Mouse (Mus musculus) heart, adult 2 months (tissue): Measurements from ENCODE around the gene Trp53tg5. TPM values are rescaled to one million over a fixed set of nuclear protein-coding genes. Genes with fewer than 3 reads are reported as not detected.

Source experiments
- DNase-seq, 2 experiments: peaks; one replicate each; pipeline ENCODE4 v3.0.0; 2021
- H3K27ac ChIP-seq: fragments of 200-600 bp; 2 replicates; pipeline ENCODE4 v1.8.1; 2022
- H3K27me3 ChIP-seq: fragments of 200-500 bp; 2 replicates; pipeline ENCODE4 v1.6.1; 2012; ENCODE audit warnings: mild to moderate bottlenecking, low read length, inconsistent platforms, mixed read lengths; ENCODE audit not compliant: control insufficient read depth, insufficient read depth
- H3K36me3 ChIP-seq: fragments of 200-500 bp; 2 replicates; pipeline ENCODE4 v1.6.1; 2012; ENCODE audit warnings: low read length, inconsistent platforms; ENCODE audit not compliant: control insufficient read depth, insufficient read depth
- H3K4me1 ChIP-seq: fragments of 200-500 bp; 2 replicates; pipeline ENCODE4 v1.6.1; 2011; ENCODE audit warnings: low read length; ENCODE audit not compliant: control insufficient read depth, insufficient read depth
- H3K4me3 ChIP-seq: fragments of 200-600 bp; 2 replicates; pipeline ENCODE4 v1.8.1; 2022
- H3K79me2 ChIP-seq: fragments of 200-500 bp; replicated peaks from 2 replicates; pipeline ENCODE4 v1.6.1; 2012; ENCODE audit warnings: mild to moderate bottlenecking, inconsistent platforms, low read length, moderate library complexity, mixed read lengths; ENCODE audit not compliant: control insufficient read depth, insufficient read depth
- H3K9ac ChIP-seq: fragments of 200-500 bp; 2 replicates; pipeline ENCODE4 v1.6.1; 2012; ENCODE audit warnings: low read depth, mild to moderate bottlenecking, control low read depth, inconsistent platforms, low read length, mixed read lengths
- CTCF ChIP-seq: fragments of 200-600 bp; IDR thresholded peaks from 2 replicates; pipeline ENCODE4 v1.8.1; 2022; ENCODE audit warnings: antibody characterized with exemption, mild to moderate bottlenecking, moderate library complexity
- EP300 ChIP-seq: fragments of 200-500 bp; IDR thresholded peaks from 2 replicates; pipeline ENCODE4 v1.6.1; 2011; ENCODE audit warnings: low read depth, low read length, control low read depth; ENCODE audit not compliant: insufficient read depth
- POLR2A ChIP-seq: fragments of 200-500 bp; IDR thresholded peaks from 2 replicates; pipeline ENCODE4 v1.6.1; 2011; ENCODE audit warnings: mild to moderate bottlenecking, low read depth, low read length, control low read depth; ENCODE audit not compliant: insufficient read depth
- WGBS: fragments of 180-500 bp; shearing (Covaris S2); methylation state at CpG from one replicate; pipeline ENCODE4 v1.1.7; 2018; 5-methylcytosine and 5-hydroxymethylcytosine counted together
- intact Hi-C: fragments of 180-260 bp; cut with DNase I; formaldehyde crosslinking; loops from one replicate; pipeline ENCODE4 v1.15.1; 2025
- polyA plus RNA-seq: library from polyadenylated mRNA; depleted of rRNA; stranded (reverse); fragments of >200 nt; gene quantifications from 2 replicates; pipeline ENCODE4 v1.2.3, GENCODE M21; 2012
- total RNA-seq, 2 experiments: library from RNA; stranded (reverse); gene quantifications; 2 replicates each; pipeline ENCODE4 v1.2.3; 2021

Trp53tg5 gene
- total and polyA plus RNA-seq, 3 experiments, result not detected

DNA sequence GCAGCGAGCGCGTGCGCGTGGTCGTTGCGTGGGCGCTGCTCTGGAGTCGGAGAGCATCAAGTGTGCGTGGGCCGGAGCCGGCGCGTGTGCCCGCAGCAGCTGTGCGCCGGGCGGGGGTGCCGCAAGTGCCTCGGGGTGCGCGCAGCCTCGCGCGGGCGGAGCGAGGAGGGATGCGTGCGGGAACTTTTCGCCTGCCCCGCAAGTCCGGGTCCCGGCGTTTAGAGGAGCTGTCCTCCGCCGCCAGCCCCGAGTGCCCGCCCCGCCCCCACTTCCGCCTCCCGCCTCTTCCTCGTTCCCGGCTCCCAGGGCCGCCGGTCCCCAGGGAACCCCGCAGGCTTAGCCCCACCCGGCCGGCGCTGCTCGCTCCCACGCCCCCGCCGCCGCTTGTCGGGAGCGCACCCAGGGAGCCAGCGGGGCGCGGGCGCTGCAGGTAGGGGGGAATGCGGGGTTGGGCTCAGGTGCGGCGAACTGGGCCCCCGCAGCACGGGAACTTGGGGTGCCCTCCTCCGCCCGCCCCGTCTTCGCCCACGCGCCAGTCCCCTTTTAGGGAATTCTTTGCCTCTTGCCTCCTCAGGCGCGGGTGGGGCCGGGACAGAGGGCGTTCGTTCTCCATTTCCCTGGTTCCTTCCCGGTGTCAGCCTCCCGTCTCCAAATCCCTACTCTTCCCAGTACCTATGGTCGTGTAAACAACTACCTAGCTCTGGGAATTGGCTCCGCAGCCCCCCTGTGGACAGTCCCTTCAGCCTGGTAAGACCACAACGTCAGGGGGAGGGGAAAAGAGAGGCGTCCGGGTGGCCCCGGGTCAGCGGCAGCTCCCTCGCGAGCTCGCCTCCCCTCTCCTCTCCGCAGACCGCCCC, 13.0 kb upstream of the Trp53tg5 start:
- under 1% methylated on average over 81 of the region's 90 CpGs for WGBS
- H3K27ac ChIP-seq, result peak overlapping the region; percentile 96
- H3K79me2 ChIP-seq, result no peaks in the 10 kb centered on the region
- peaks cover 3% of the 10 kb centered on the region for H3K4me1 ChIP-seq
- DNase-seq, result peak; percentile 88 to 89
- no peaks in the 10 kb centered on the region for H3K36me3 ChIP-seq
- no peak for TF ChIP-seq EP300
- no peak for TF ChIP-seq CTCF
- TF ChIP-seq POLR2A, result no peak
- intact Hi-C loops, result loop anchor here (1.0 to 2.0 kb wide), 2 partner anchors 11 to 30 kb away; partner anchors contain the start of gene Pigt
- no peaks in the 10 kb centered on the region for H3K27me3 ChIP-seq
- peak overlapping the region; percentile 93 for H3K4me3 ChIP-seq
- H3K9ac ChIP-seq, result peak overlapping the region; percentile 85

- intact Hi-C loops, result loop anchor here (1.0 to 2.0 kb wide), 3 partner anchors 12 to 31 kb away; partner anchors contain the start of gene Pigt
- Histone ChIP-seq H3K4me1 (peaks cover 3% of the 10 kb centered on the region), H3K36me3 (no peaks in the 10 kb centered on the region), H3K27ac (peak within 1 kb of the TSS; percentile 96), H3K9ac (peak within 1 kb of the TSS; percentile 85), H3K27me3 (no peaks in the 10 kb centered on the region), H3K79me2 (no peaks in the 10 kb centered on the region), H3K4me3 (peak within 1 kb of the TSS; percentile 93)
- TF ChIP-seq EP300, result no peak
- no peak for TF ChIP-seq CTCF
- no peak for TF ChIP-seq POLR2A
- peak; percentile 73 to 75 for DNase-seq
- 2% methylated on average over 26 of the region's 26 CpGs for WGBS
Observed at GRCm38 (mm10) chr2:164485681-164486257, 12.2 kb upstream of the Trp53tg5 start, which contains the start of gene Dbndd2. Dbndd2 (plus strand) TSS chr2:164486106.

GRCm38 (mm10) chr2:164470254-164470653, 3.3 kb downstream of the Trp53tg5 start:
- intact Hi-C loops, result loop anchor here (1.0 kb wide), 1 partner anchor 48 kb away; no protein-coding TSS in a partner anchor
- no peaks in the 10 kb centered on the region for H3K79me2 ChIP-seq
- H3K4me1 ChIP-seq, result no peaks in the 10 kb centered on the region
- WGBS, result 35% methylated on average over 10 of the region's 10 CpGs
- H3K27ac ChIP-seq, result no peak overlapping the region
- H3K36me3 ChIP-seq, result no peaks in the 10 kb centered on the region
- peak in 1 of 2 experiments; percentile 48 for DNase-seq
- H3K9ac ChIP-seq, result no peak overlapping the region
- no peak overlapping the region for H3K4me3 ChIP-seq
- TF ChIP-seq POLR2A (no peak), CTCF (peak; percentile 87), EP300 (no peak)
- H3K27me3 ChIP-seq, result no peaks in the 10 kb centered on the region

DNA sequence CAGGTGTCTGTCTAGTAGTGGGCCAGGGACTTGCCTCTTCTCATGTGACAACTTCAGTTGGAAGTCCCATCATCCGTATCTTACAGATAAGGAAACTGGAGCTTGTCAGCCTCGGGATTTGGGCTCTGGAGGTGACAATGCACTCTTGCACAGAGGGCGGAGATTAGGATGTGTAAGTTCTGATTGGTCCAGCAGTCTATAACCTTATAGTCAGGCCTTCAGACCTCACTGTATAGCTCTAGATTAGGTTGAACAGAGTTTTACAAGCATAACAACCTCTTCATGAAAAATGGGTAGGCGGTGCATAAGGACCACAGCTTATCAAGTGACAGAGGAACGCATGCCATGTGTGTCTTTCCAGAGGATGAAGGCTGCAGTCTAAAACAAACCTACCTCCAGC, 6.7 kb downstream of the Trp53tg5 start:
- TF ChIP-seq CTCF, result no peak
- TF ChIP-seq EP300, result no peak
- TF ChIP-seq POLR2A, result no peak
- H3K4me1 ChIP-seq, result no peaks in the 10 kb centered on the region
- H3K9ac ChIP-seq, result no peak overlapping the region
- intact Hi-C loops, result no loop called here
- H3K27ac ChIP-seq, result no peak overlapping the region
- DNase-seq, result no peak
- no peaks in the 10 kb centered on the region for H3K36me3 ChIP-seq
- no peaks in the 10 kb centered on the region for H3K27me3 ChIP-seq
- WGBS, result 68% methylated on average over 5 of the region's 5 CpGs
- H3K79me2 ChIP-seq, result no peaks in the 10 kb centered on the region
- no peak overlapping the region for H3K4me3 ChIP-seq

- DNase-seq, result no peak
- Histone ChIP-seq H3K27me3 (no peaks in the 10 kb centered on the region), H3K4me3 (no peak overlapping the region), H3K36me3 (no peaks in the 10 kb centered on the region), H3K79me2 (no peaks in the 10 kb centered on the region), H3K9ac (no peak overlapping the region), H3K4me1 (peaks cover 2% of the 10 kb centered on the region; the same call in 1 of the 2 replicates), H3K27ac (no peak overlapping the region)
- TF ChIP-seq POLR2A (no peak), EP300 (no peak), CTCF (no peak)
- intact Hi-C loops, result no loop called here
Observed at GRCm38 (mm10) chr2:164465161-164465560, 8.4 kb downstream of the Trp53tg5 start.
